Mouse (Mus musculus) kidney, postnatal 0 days (tissue): ENCODE results near the gene Mpig6b. TPM values are rescaled to one million over a fixed set of nuclear protein-coding genes. Genes with fewer than 3 reads are reported as not detected.
A peak's percentile ranks its signal among the peaks of the same experiment; 100 is the strongest.

ENCODE experiments used
- ATAC-seq: fragments of 200-750 bp; cut with Nextera tagmentation; replicated peaks from 2 replicates; pipeline ENCODE4 v1.8.0; 2017; ENCODE audit warnings: low read depth, moderate number of reproducible peaks, moderate TSS enrichment, moderate library complexity; ENCODE audit not compliant: low FRiP score
- DNase-seq: peaks from one replicate; pipeline ENCODE4 v3.0.0-alpha.2; 2016; ENCODE audit warnings: low spot score
- H3K27ac ChIP-seq: fragments of 300-500 bp; sonication (generic); 2 replicates; pipeline ENCODE4 v1.5.1; 2014; ENCODE audit warnings: mild to moderate bottlenecking
- H3K27me3 ChIP-seq: fragments of 300-500 bp; sonication (generic); 2 replicates; pipeline ENCODE4 v1.6.1; 2014; ENCODE audit warnings: low read length, mixed read lengths; ENCODE audit not compliant: insufficient read depth
- H3K36me3 ChIP-seq: fragments of 300-500 bp; sonication (generic); 2 replicates; pipeline ENCODE4 v1.6.1; 2014; ENCODE audit warnings: low read length, mixed read lengths; ENCODE audit not compliant: insufficient read depth
- H3K4me1 ChIP-seq: fragments of 300-500 bp; sonication (generic); replicated peaks from 2 replicates; pipeline ENCODE4 v1.6.1; 2014; ENCODE audit warnings: antibody characterized with exemption, low read length, mixed read lengths; ENCODE audit not compliant: insufficient read depth
- H3K4me2 ChIP-seq: fragments of 300-500 bp; sonication (generic); 2 replicates; pipeline ENCODE4 v1.6.1; 2014; ENCODE audit warnings: mild to moderate bottlenecking, low read length, moderate library complexity, mixed read lengths
- H3K4me3 ChIP-seq: fragments of 300-500 bp; sonication (generic); replicated peaks from 2 replicates; pipeline ENCODE4 v1.5.1; 2014; ENCODE audit warnings: low read depth, low read length
- H3K9ac ChIP-seq: fragments of 300-500 bp; sonication (generic); 2 replicates; pipeline ENCODE4 v1.6.1; 2014; ENCODE audit warnings: low read depth, low read length
- H3K9me3 ChIP-seq: fragments of 300-500 bp; sonication (generic); replicated peaks from 2 replicates; pipeline ENCODE4 v1.6.1; 2016; ENCODE audit warnings: low read length, inconsistent platforms, mixed read lengths
- CTCF ChIP-seq: IDR thresholded peaks from 2 replicates; pipeline ENCODE4 v1.5.1; 2016; ENCODE audit warnings: antibody characterized with exemption, low read depth, mild to moderate bottlenecking, moderate library complexity
- WGBS: fragments of 180-500 bp; shearing (Covaris S2); extraction: QIAGEN DNeasy Blood & Tissue Kit; methylation state at CpG from one replicate; pipeline ENCODE4 v1.1.7; 2014; 5-methylcytosine and 5-hydroxymethylcytosine counted together
- polyA plus RNA-seq: library from polyadenylated mRNA; unstranded; fragments of >200 nt; fragmentation: Nextera tagmentation; extraction: Ambion mirVana; gene quantifications from 2 replicates; pipeline ENCODE4 v1.2.1, GENCODE M21; 2015

Mpig6b gene
- polyA plus RNA-seq, 1 experiment from 2014 or later, result 0.36 TPM

DNA sequence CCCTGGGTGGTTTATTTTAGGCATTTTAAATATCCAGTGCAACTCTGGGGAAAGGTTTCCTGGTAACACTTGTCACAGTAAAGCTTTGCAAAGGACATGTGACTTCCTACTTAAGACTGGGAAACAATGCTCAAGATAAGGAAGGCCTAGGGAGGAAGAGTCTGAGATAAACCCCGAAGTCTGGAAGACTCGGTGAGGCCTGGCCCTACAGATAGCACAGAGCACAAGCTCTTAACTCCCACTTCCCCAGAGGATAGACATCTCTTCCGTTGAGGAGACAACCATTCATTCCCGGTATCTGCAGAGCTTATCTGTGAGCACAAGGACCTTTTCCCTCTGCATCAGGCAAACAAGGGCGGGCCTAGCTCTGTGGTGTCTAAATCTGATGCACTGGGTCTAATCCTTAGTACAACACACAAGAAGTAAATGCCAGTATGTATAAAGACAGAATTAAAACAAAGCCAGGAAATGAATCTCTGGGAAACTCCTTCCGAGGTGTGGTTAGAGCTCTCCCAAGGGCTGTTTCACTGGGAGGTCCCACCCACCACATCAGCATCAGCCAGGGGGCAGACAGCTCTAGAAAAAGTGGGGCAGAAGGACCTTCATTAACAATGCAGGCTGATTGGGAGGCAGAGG is 44.0 kb downstream of the Mpig6b start:
- Histone ChIP-seq H3K4me3 (no peak overlapping the region), H3K9me3 (no peaks in the 10 kb centered on the region), H3K4me1 (no peaks in the 10 kb centered on the region), H3K27me3 (no peaks in the 10 kb centered on the region), H3K27ac (peak overlapping the region; percentile 71), H3K4me2 (no peak overlapping the region; the same call in 1 of the 2 replicates), H3K9ac (no peak overlapping the region), H3K36me3 (no peaks in the 10 kb centered on the region)
- peak; percentile 33; the same call in 1 of the 2 replicates for TF ChIP-seq CTCF
- peak; percentile 54 for DNase-seq
- 50% methylated on average over 6 of the region's 6 CpGs for WGBS
- no peak for ATAC-seq

- H3K36me3 ChIP-seq, result 0 out of 2 replicates have a peak, but pooled peaks cover 2% of the 10 kb centered on the region
- no peaks in the 10 kb centered on the region for H3K9me3 ChIP-seq
- TF ChIP-seq CTCF, result peak; percentile 100
- H3K4me2 ChIP-seq, result no peak overlapping the region; the same call in 1 of the 2 replicates
- no peaks in the 10 kb centered on the region for H3K4me1 ChIP-seq
- H3K4me3 ChIP-seq, result no peak overlapping the region
- no peaks in the 10 kb centered on the region for H3K27me3 ChIP-seq
- peak overlapping the region; percentile 71 for H3K27ac ChIP-seq
- WGBS, result 8% methylated on average over 17 of the region's 17 CpGs
- ATAC-seq (peak; percentile 31; the same call in 1 of the 2 replicates), DNase-seq (peak; percentile 91)
- H3K9ac ChIP-seq, result no peak overlapping the region
These were observed 44.7 kb downstream of the Mpig6b start for GRCm38 (mm10) chr17:35021163-35021808.

DNA sequence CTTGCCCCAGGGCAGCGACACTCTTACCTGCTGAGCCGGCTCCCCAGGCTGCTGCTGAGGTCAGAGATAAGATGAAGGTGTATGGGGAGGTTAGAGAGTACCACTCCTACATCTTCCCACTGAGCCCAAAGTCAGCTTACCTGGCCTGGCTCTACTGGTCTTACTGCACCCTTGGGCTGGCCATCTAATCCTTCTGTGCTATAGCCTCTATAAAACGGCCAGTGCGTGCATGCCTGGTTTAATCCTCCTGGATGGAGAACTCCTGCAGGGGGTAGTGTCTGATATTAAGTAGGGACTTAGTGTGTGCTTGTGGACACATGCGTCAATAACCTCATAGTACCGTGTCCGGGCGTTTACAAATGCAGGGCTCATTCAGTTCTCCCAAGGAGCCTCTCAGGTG is 45.4 kb downstream of the Mpig6b start:
- Histone ChIP-seq H3K9me3 (no peaks in the 10 kb centered on the region), H3K4me1 (no peaks in the 10 kb centered on the region), H3K4me3 (no peak overlapping the region), H3K27ac (no peak overlapping the region), H3K27me3 (no peaks in the 10 kb centered on the region), H3K9ac (no peak overlapping the region), H3K36me3 (peaks cover 9% of the 10 kb centered on the region; the same call in 1 of the 2 replicates), H3K4me2 (no peak overlapping the region)
- DNase-seq, result no peak
- WGBS, result 91% methylated on average over 8 of the region's 8 CpGs
- ATAC-seq, result no peak
- no peak for TF ChIP-seq CTCF

GRCm38 (mm10) chr17:35019894-35020293 is 46.1 kb downstream of the Mpig6b start:
- H3K9ac ChIP-seq, result no peak overlapping the region
- H3K36me3 ChIP-seq, result peaks cover 15% of the 10 kb centered on the region; the same call in 1 of the 2 replicates
- no peaks in the 10 kb centered on the region for H3K9me3 ChIP-seq
- WGBS, result 75% methylated on average over 11 of the region's 11 CpGs
- DNase-seq (no peak), ATAC-seq (no peak)
- TF ChIP-seq CTCF, result no peak
- no peaks in the 10 kb centered on the region for H3K27me3 ChIP-seq
- no peaks in the 10 kb centered on the region for H3K4me1 ChIP-seq
- H3K4me2 ChIP-seq, result no peak overlapping the region
- H3K4me3 ChIP-seq, result no peak overlapping the region
- no peak overlapping the region for H3K27ac ChIP-seq

DNA sequence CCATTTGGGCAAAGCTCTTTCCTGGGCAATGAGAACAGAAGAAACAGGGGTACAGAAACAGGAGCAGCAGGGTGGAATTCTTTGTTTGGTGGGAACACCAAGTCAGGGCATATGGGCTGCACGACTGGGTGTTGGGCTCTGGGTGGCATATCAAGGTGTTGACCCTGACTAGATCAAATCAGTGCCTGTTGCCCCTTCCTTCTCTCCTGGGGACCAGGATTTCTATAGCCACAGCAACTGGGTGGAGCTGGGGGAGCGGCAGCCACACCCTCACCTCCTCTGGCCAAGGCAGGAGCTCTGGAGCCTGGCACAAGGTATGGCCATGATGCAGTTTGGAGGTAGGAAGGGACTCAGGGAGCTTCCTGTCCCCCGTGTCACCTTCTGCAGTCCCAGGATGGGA is 47.8 kb downstream of the Mpig6b start:
- H3K4me2 ChIP-seq, result no peak overlapping the region
- ATAC-seq (no peak), DNase-seq (no peak)
- no peaks in the 10 kb centered on the region for H3K27me3 ChIP-seq
- peaks cover 32% of the 10 kb centered on the region for H3K36me3 ChIP-seq
- no peak overlapping the region for H3K27ac ChIP-seq
- no peak overlapping the region for H3K4me3 ChIP-seq
- TF ChIP-seq CTCF, result no peak
- no peak overlapping the region for H3K9ac ChIP-seq
- no peaks in the 10 kb centered on the region for H3K4me1 ChIP-seq
- no peaks in the 10 kb centered on the region for H3K9me3 ChIP-seq
- 79% methylated on average over 3 of the region's 3 CpGs for WGBS

- 73% methylated on average over 14 of the region's 14 CpGs for WGBS
- no peak for ATAC-seq
- H3K9me3 ChIP-seq, result no peaks in the 10 kb centered on the region
- no peak overlapping the region for H3K4me2 ChIP-seq
- H3K4me3 ChIP-seq, result no peak overlapping the region
- peaks cover 37% of the 10 kb centered on the region for H3K36me3 ChIP-seq
- no peaks in the 10 kb centered on the region for H3K27me3 ChIP-seq
- H3K9ac ChIP-seq, result no peak overlapping the region
- DNase-seq, result no peak
- no peaks in the 10 kb centered on the region for H3K4me1 ChIP-seq
- no peak overlapping the region for H3K27ac ChIP-seq
- no peak for TF ChIP-seq CTCF
These were observed 48.3 kb downstream of the Mpig6b start for GRCm38 (mm10) chr17:35017706-35018030.
